Comparison of ENCODE assay signal across 8 mouse cellular contexts in genomic region chr12:86800765-86801147, GRCm38 (mm10).
DNase-seq lines count a peak whose midpoint lies in the region; ATAC-seq and TF ChIP-seq lines count a peak whose summit lies in the region.

No protein-coding gene starts in this region.

- DNase-seq in spleen, adult 2 months (ENCODE audit: low read depth in 1 of 2, low spot score in 2 of 2), result no peak
- no peak for DNase-seq in spleen, postnatal 14 days (ENCODE audit: low spot score in 2 of 2)
- peak; percentile 84 for DNase-seq in gonadal fat pad, adult 2 months (ENCODE audit: low read depth)
- DNase-seq in lung, postnatal 14 days, result peak; percentile 74
- no peak for DNase-seq in left cerebral cortex, postnatal 25 days (ENCODE audit: low spot score in 2 of 2)

- no peak for TF ChIP-seq POLR2A in spleen, adult 2 months (IDR thresholded peaks at IDR 0.05; ENCODE audit: low read depth, low read length)

- H3K4me1 ChIP-seq in spleen, adult 2 months (ENCODE audit: control insufficient read depth, insufficient read depth, insufficient read length), result peaks cover 42% of the 10 kb centered on the region
- peaks cover 17% of the 10 kb centered on the region for H3K4me1 ChIP-seq in brown adipose tissue, adult 24 weeks (ENCODE audit: control insufficient read depth, insufficient read depth, insufficient read length, low read length)
- H3K4me1 ChIP-seq in intestine, postnatal 0 days (replicated peaks; ENCODE audit: control insufficient read depth, insufficient read depth, low read length), result 0 out of 2 replicates have a peak, but pooled peaks cover 10% of the 10 kb centered on the region
- H3K4me1 ChIP-seq in stomach, embryonic 16.5 days (ENCODE audit: control insufficient read depth, insufficient read depth, low read length), result peaks cover 51% of the 10 kb centered on the region

- no peaks in the 10 kb centered on the region for H3K27me3 ChIP-seq in spleen, adult 2 months (ENCODE audit: control insufficient read depth, insufficient read depth, low read length)
- H3K27me3 ChIP-seq in intestine, postnatal 0 days (replicated peaks; ENCODE audit: control insufficient read depth, insufficient read depth, low read length), result no peaks in the 10 kb centered on the region
- no peaks in the 10 kb centered on the region for H3K27me3 ChIP-seq in stomach, embryonic 16.5 days (ENCODE audit: control insufficient read depth, insufficient read depth, low read length)

- WGBS in spleen, adult 2 months, result 5% methylated on average over 7 of the region's 7 CpGs
- WGBS in intestine, postnatal 0 days, result 9% methylated on average over 7 of the region's 7 CpGs
- WGBS in stomach, embryonic 16.5 days, result 2% methylated on average over 7 of the region's 7 CpGs

- no peaks in the 10 kb centered on the region for H3K36me3 ChIP-seq in spleen, adult 2 months (ENCODE audit: control insufficient read depth, insufficient read depth, low read length)
- H3K36me3 ChIP-seq in intestine, postnatal 0 days (ENCODE audit: control insufficient read depth, insufficient read depth), result no peaks in the 10 kb centered on the region
- H3K36me3 ChIP-seq in stomach, embryonic 16.5 days (ENCODE audit: control insufficient read depth, insufficient read depth, low read length), result no peaks in the 10 kb centered on the region

- H3K27ac ChIP-seq in spleen, adult 2 months (ENCODE audit: insufficient read depth, low read length), result peak overlapping the region; percentile 70
- peak overlapping the region; percentile 83 for H3K27ac ChIP-seq in brown adipose tissue, adult 24 weeks (replicated peaks; ENCODE audit: low read depth, low read length)
- peak overlapping the region; percentile 78 for H3K27ac ChIP-seq in intestine, postnatal 0 days (ENCODE audit: low read depth, low read length)
- peak overlapping the region; percentile 98 for H3K27ac ChIP-seq in stomach, embryonic 16.5 days (ENCODE audit: low read length)

- H3K4me2 ChIP-seq in intestine, postnatal 0 days (replicated peaks; ENCODE audit: low read depth), result peak overlapping the region; percentile 51
- peak overlapping the region; percentile 51 for H3K4me2 ChIP-seq in stomach, embryonic 16.5 days (ENCODE audit: low read depth, low read length)

- peak overlapping the region; percentile 11; the same call in 1 of the 2 replicates for H3K9ac ChIP-seq in intestine, postnatal 0 days (ENCODE audit: low read depth, low read length)
- peak overlapping the region; percentile 60; the same call in 1 of the 2 replicates for H3K9ac ChIP-seq in stomach, embryonic 16.5 days (ENCODE audit: low read length)

- no peak overlapping the region for H3K4me3 ChIP-seq in spleen, adult 2 months (ENCODE audit: extremely low read depth, insufficient read depth, insufficient read length)
- H3K4me3 ChIP-seq in brown adipose tissue, adult 24 weeks (ENCODE audit: insufficient read depth, low read depth, low read length), result peak overlapping the region; percentile 19; the same call in 1 of the 2 replicates
- H3K4me3 ChIP-seq in intestine, postnatal 0 days (ENCODE audit: low read depth, low read length), result peak overlapping the region; percentile 22; the same call in 1 of the 2 replicates
- H3K4me3 ChIP-seq in stomach, embryonic 16.5 days (replicated peaks; ENCODE audit: low read length), result 0 out of 2 replicates have a peak overlapping the region, but pooled peaks have one; percentile 27

- no peaks in the 10 kb centered on the region for H3K9me3 ChIP-seq in intestine, postnatal 0 days (ENCODE audit: control insufficient read depth)
- H3K9me3 ChIP-seq in stomach, embryonic 16.5 days (replicated peaks; ENCODE audit: control insufficient read depth, low read length), result no peaks in the 10 kb centered on the region

- peak; percentile 39; the same call in 1 of the 2 replicates for ATAC-seq in intestine, postnatal 0 days
- ATAC-seq in stomach, embryonic 16.5 days (ENCODE audit: insufficient read depth, low FRiP score), result peak; percentile 63

- intact Hi-C loops in left cerebral cortex, postnatal 25 days (cut with DNase I), result loop anchor here (1.0 to 2.0 kb wide), 4 partner anchors 24 to 146 kb away; partner anchors contain the start of genes Cipc and Irf2bpl

- no peak for TF ChIP-seq CTCF in spleen, adult 2 months (IDR thresholded peaks at IDR 0.05; ENCODE audit: extremely low read depth, insufficient read depth, insufficient read length, insufficient replicate concordance)
- TF ChIP-seq CTCF in intestine, postnatal 0 days (IDR thresholded peaks at IDR 0.05; ENCODE audit: low read depth), result no peak

Comparison
In these comparisons a context has a peak if more than half of its experiments do, and no peak if none do; other contexts are left out.
1. DNase-seq: peak in gonadal fat pad, adult 2 months (single experiment) and lung, postnatal 14 days (single experiment); none in spleen, adult 2 months (0 of 2), spleen, postnatal 14 days (0 of 2) and left cerebral cortex, postnatal 25 days (0 of 2).
2. Peak in every context shown above with its lines, with median percentiles within 50 percentile points of each other: H3K27ac ChIP-seq.